Mouse (Mus musculus) spleen, adult 2 months (tissue): ENCODE measurements around the gene Sh3glb1.

ENCODE experiments used
- CTCF ChIP-seq: fragments of 200-500 bp; IDR thresholded peaks from 2 replicates; pipeline ENCODE4 v1.5.1; 2011; ENCODE audit warnings: mild to moderate bottlenecking, inconsistent platforms; ENCODE audit not compliant: insufficient read depth, insufficient read length, insufficient replicate concordance; ENCODE audit errors: extremely low read depth
- POLR2A ChIP-seq: fragments of 200-500 bp; IDR thresholded peaks from 2 replicates; pipeline ENCODE4 v1.6.1; 2011; ENCODE audit warnings: low read depth, low read length, inconsistent platforms

GRCm38 (mm10) chr3:144643301-144643871 is 76.7 kb downstream of the Sh3glb1 start:
- no peak for TF ChIP-seq CTCF
- TF ChIP-seq POLR2A = no peak
